Mouse (Mus musculus) limb, embryonic 14.5 days (tissue): Measurements from ENCODE around the gene Rnf220. TPM values are rescaled to one million over a fixed set of nuclear protein-coding genes. Genes with fewer than 3 reads are reported as not detected.
A peak's percentile ranks its signal among the peaks of the same experiment; 100 is the strongest.

Source experiments
- ATAC-seq: fragments of 200-750 bp; cut with Nextera tagmentation; 2 replicates; pipeline ENCODE4 v1.8.0; 2017; ENCODE audit warnings: low read depth, moderate number of reproducible peaks, moderate TSS enrichment; ENCODE audit not compliant: low FRiP score
- DNase-seq: peaks from one replicate; pipeline ENCODE4 v3.0.0-alpha.2; 2015; ENCODE audit warnings: low spot score
- H3K27ac ChIP-seq: fragments of 300-500 bp; sonication (generic); replicated peaks from 2 replicates; pipeline ENCODE4 v1.5.1; 2014; ENCODE audit warnings: low read depth, mild to moderate bottlenecking, low read length, moderate library complexity, mixed read lengths
- H3K27me3 ChIP-seq: fragments of 300-500 bp; sonication (generic); 2 replicates; pipeline ENCODE4 v1.6.1; 2014; ENCODE audit warnings: low read length, mixed read lengths; ENCODE audit not compliant: control insufficient read depth, insufficient read depth
- H3K36me3 ChIP-seq: fragments of 300-500 bp; sonication (generic); 2 replicates; pipeline ENCODE4 v1.6.1; 2014; ENCODE audit warnings: mild to moderate bottlenecking, low read length, moderate library complexity, mixed read lengths; ENCODE audit not compliant: control insufficient read depth, insufficient read depth
- H3K4me1 ChIP-seq: fragments of 300-500 bp; sonication (generic); 2 replicates; pipeline ENCODE4 v1.6.1; 2014; ENCODE audit warnings: antibody characterized with exemption, low read length, mixed read lengths; ENCODE audit not compliant: control insufficient read depth, insufficient read depth
- H3K4me2 ChIP-seq: fragments of 300-500 bp; sonication (generic); replicated peaks from 2 replicates; pipeline ENCODE4 v1.6.1; 2014; ENCODE audit warnings: low read depth, mild to moderate bottlenecking, low read length, moderate library complexity; ENCODE audit not compliant: severe bottlenecking
- H3K4me3 ChIP-seq: fragments of 300-500 bp; sonication (generic); replicated peaks from 2 replicates; pipeline ENCODE4 v1.5.1; 2014; ENCODE audit warnings: low read length
- H3K9ac ChIP-seq: fragments of 300-500 bp; sonication (generic); 2 replicates; pipeline ENCODE4 v1.6.1; 2014; ENCODE audit warnings: mild to moderate bottlenecking, low read depth, low read length, moderate library complexity; ENCODE audit not compliant: severe bottlenecking
- H3K9me3 ChIP-seq: fragments of 300-500 bp; sonication (generic); 2 replicates; pipeline ENCODE4 v1.6.1; 2016; ENCODE audit warnings: low read length; ENCODE audit not compliant: control insufficient read depth
- POLR2A ChIP-seq: fragments of 200-500 bp; IDR thresholded peaks from 2 replicates; pipeline ENCODE4 v1.8.0; 2012; ENCODE audit warnings: inconsistent platforms, mild to moderate bottlenecking, moderate library complexity, borderline replicate concordance; ENCODE audit not compliant: insufficient read depth, insufficient read length; ENCODE audit errors: extremely low read depth
- WGBS: fragments of 180-500 bp; shearing (Covaris S2); extraction: QIAGEN DNeasy Blood & Tissue Kit; methylation state at CpG from one replicate; pipeline ENCODE4 v1.1.7; 2014; 5-methylcytosine and 5-hydroxymethylcytosine counted together
- polyA plus RNA-seq, 2 experiments: library from polyadenylated mRNA; depleted of rRNA in 1 of 2; stranded (reverse) in 1 of 2; unstranded in 1 of 2; fragments of >200 nt; fragmentation: Nextera tagmentation in 1 of 2; extraction: Ambion mirVana in 1 of 2; gene quantifications; 2 replicates each; pipeline versions ENCODE4 v1.2.1 to v1.2.3; 2012 to 2014

Rnf220 gene
- polyA plus RNA-seq, 2 experiments = 72.8 to 126 TPM

- Histone ChIP-seq H3K27ac (no peak overlapping the region), H3K9ac (no peak overlapping the region), H3K36me3 (no peaks in the 10 kb centered on the region), H3K4me1 (peaks cover 3% of the 10 kb centered on the region; the same call in 1 of the 2 replicates), H3K27me3 (no peaks in the 10 kb centered on the region), H3K4me2 (no peak overlapping the region), H3K9me3 (no peaks in the 10 kb centered on the region), H3K4me3 (no peak overlapping the region)
- WGBS = 91% methylated on average over 5 of the region's 5 CpGs
- TF ChIP-seq POLR2A = no peak
- ATAC-seq (no peak), DNase-seq (no peak)
Observed at GRCm38 (mm10) chr4:117525990-117526389, 29.1 kb upstream of the Rnf220 start.

DNA sequence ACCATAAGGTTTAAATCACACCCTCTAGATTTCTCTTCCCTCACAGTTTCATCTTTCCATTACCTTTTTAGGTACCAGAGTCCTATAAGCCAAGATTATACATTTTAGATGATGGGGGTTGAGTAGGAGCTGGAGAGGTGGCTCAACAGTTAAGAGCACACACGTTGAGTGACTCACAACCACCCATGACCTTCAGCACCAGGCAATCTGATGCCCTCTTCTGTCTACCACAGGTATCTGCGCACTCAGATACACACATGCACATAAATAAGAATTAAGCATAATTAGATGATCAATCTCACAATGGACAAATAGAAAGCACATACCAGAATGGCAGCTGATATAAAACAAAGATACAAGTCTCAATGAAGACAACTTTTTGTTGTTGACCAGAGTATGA lies 24.5 kb upstream of the Rnf220 start:
- TF ChIP-seq POLR2A = no peak
- no peak for DNase-seq
- Histone ChIP-seq H3K27ac (no peak overlapping the region), H3K9me3 (no peaks in the 10 kb centered on the region), H3K4me3 (no peak overlapping the region), H3K36me3 (no peaks in the 10 kb centered on the region), H3K4me2 (no peak overlapping the region), H3K4me1 (no peaks in the 10 kb centered on the region), H3K27me3 (no peaks in the 10 kb centered on the region), H3K9ac (no peak overlapping the region)
- WGBS = 69% methylated on average over 2 of the region's 2 CpGs
- ATAC-seq = no peak

DNA sequence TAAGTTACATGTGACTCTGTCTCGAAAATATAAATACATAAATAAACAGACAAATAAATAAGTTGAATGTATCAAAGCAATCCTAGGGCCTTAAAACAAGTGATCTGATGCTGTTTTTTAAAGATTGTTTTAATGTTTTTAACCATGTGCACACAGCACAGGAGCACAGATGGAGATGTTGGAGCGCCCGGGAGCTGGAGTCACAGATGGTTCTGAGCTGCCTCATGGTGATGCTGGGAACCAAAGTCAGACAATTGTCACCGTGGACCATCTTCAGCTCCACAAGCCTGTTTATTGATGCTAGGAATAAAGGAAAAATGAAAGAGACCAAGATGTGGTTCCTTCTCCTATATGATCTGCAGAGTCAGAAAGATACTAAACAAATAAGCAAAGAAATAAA lies 21.4 kb upstream of the Rnf220 start:
- no peak overlapping the region for H3K4me3 ChIP-seq
- H3K9ac ChIP-seq = no peak overlapping the region
- DNase-seq (no peak), ATAC-seq (no peak)
- H3K27me3 ChIP-seq = no peaks in the 10 kb centered on the region
- 84% methylated on average over 4 of the region's 4 CpGs for WGBS
- no peak overlapping the region for H3K27ac ChIP-seq
- no peaks in the 10 kb centered on the region for H3K9me3 ChIP-seq
- H3K4me1 ChIP-seq = no peaks in the 10 kb centered on the region
- no peak overlapping the region for H3K4me2 ChIP-seq
- no peaks in the 10 kb centered on the region for H3K36me3 ChIP-seq
- no peak for TF ChIP-seq POLR2A

DNA sequence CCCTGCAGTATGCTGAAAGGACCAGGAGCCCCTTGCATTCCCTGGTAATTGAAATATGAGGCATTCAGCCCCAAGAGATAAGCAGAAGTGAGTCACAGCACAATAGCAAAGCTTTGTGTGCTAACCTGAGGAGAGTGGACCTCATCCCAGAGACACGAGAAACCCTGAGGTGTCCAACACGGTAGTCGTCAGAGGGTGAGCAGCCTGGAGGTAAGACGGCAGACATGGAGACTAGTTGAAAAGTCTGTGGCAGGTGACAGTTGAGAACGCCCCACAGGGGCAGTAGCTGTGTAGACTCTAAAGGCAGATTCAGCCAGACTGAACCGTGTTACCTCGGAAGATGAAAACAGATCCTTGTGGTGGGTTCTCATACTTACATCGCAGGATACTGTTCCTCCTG lies 2.2 kb upstream of the Rnf220 start:
- Histone ChIP-seq H3K4me2 (no peak overlapping the region), H3K4me3 (no peak overlapping the region), H3K36me3 (no peaks in the 10 kb centered on the region), H3K27me3 (0 out of 2 replicates have a peak, but pooled peaks cover 7% of the 10 kb centered on the region), H3K27ac (no peak overlapping the region), H3K4me1 (0 out of 2 replicates have a peak, but pooled peaks cover 3% of the 10 kb centered on the region), H3K9ac (no peak overlapping the region), H3K9me3 (no peaks in the 10 kb centered on the region)
- WGBS = 82% methylated on average over 8 of the region's 8 CpGs
- TF ChIP-seq POLR2A = no peak
- ATAC-seq = no peak
- DNase-seq = no peak

DNA sequence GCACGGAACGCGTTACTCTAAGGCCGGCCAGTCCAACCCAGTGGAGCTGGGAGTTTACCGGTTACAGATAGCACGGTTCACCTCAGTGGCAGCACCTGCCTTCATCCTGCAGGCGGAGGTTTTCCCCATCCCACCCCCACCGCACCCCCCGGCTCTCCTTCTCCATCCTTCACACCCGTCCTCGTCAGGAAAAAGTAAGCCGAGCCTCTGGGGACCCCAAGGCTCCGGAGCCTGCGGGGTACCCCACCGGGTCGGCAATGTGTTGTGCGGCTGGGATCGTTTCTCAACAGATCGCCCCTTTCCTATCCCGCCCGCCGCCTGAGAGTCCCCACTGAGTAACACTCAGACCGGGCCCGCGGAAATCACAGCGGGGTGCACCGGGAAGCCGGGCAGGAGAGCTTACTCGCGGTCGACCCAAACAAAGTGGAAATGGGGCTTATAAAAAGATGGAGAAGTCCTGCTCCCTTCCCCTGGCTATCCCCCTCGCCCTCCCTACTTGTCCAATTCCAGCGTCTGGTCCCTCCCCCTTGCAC lies 917 bp downstream of the Rnf220 start:
- Histone ChIP-seq H3K4me1 (peaks cover 8% of the 10 kb centered on the region; the same call in 1 of the 2 replicates), H3K4me2 (peak overlapping the region; percentile 94), H3K4me3 (peak overlapping the region; percentile 50), H3K27ac (peak overlapping the region; percentile 75), H3K36me3 (no peaks in the 10 kb centered on the region), H3K27me3 (0 out of 2 replicates have a peak, but pooled peaks cover 25% of the 10 kb centered on the region), H3K9ac (peak overlapping the region; percentile 77), H3K9me3 (no peaks in the 10 kb centered on the region)
- no peak for TF ChIP-seq POLR2A
- peak; percentile 53 for ATAC-seq
- DNase-seq = no peak
- WGBS = 1% methylated on average over 33 of the region's 33 CpGs
